Mouse (Mus musculus) liver, embryonic 11.5 days (tissue): Measurements from ENCODE around the gene Kazald1. TPM values are rescaled to one million over a fixed set of nuclear protein-coding genes. Genes with fewer than 3 reads are reported as not detected.
A peak's percentile ranks its signal among the peaks of the same experiment; 100 is the strongest.

ENCODE experiments used
- ATAC-seq: fragments of 200-750 bp; cut with Nextera tagmentation; replicated peaks from 2 replicates; pipeline ENCODE4 v1.8.0; 2017; ENCODE audit warnings: moderate number of reproducible peaks, mild to moderate bottlenecking, moderate TSS enrichment, moderate library complexity; ENCODE audit not compliant: low FRiP score
- DNase-seq: peaks from one replicate; pipeline ENCODE4 v3.0.0-alpha.2; 2017; ENCODE audit warnings: low spot score
- H3K27ac ChIP-seq: fragments of 300-500 bp; sonication (generic); 2 replicates; pipeline ENCODE4 v1.5.1; 2014; ENCODE audit warnings: mild to moderate bottlenecking, low read depth, low read length, control low read depth
- H3K27me3 ChIP-seq: fragments of 300-500 bp; sonication (generic); replicated peaks from 2 replicates; pipeline ENCODE4 v1.6.1; 2014; ENCODE audit warnings: low read length, mixed read lengths; ENCODE audit not compliant: control insufficient read depth, insufficient read depth
- H3K36me3 ChIP-seq: fragments of 300-500 bp; sonication (generic); 2 replicates; pipeline ENCODE4 v1.6.1; 2014; ENCODE audit warnings: mild to moderate bottlenecking, low read length, moderate library complexity, mixed read lengths; ENCODE audit not compliant: control insufficient read depth, insufficient read depth
- H3K4me1 ChIP-seq: fragments of 300-500 bp; sonication (generic); replicated peaks from 2 replicates; pipeline ENCODE4 v1.6.1; 2014; ENCODE audit warnings: low read length, mixed read lengths; ENCODE audit not compliant: control insufficient read depth, insufficient read depth
- H3K4me2 ChIP-seq: fragments of 300-500 bp; sonication (generic); 2 replicates; pipeline ENCODE4 v1.6.1; 2014; ENCODE audit warnings: mild to moderate bottlenecking, control low read depth, moderate library complexity
- H3K4me3 ChIP-seq: fragments of 300-500 bp; sonication (generic); 2 replicates; pipeline ENCODE4 v1.5.1; 2014; ENCODE audit warnings: low read depth, low read length, control low read depth
- H3K9ac ChIP-seq: fragments of 300-500 bp; sonication (generic); 2 replicates; pipeline ENCODE4 v1.6.1; 2014; ENCODE audit warnings: low read depth, low read length, control low read depth
- H3K9me3 ChIP-seq: fragments of 300-500 bp; sonication (generic); 2 replicates; pipeline ENCODE4 v1.6.1; 2016; ENCODE audit warnings: low read length, inconsistent platforms, mixed read lengths; ENCODE audit not compliant: control insufficient read depth
- WGBS: fragments of 180-500 bp; shearing (Covaris S2); extraction: QIAGEN DNeasy Blood & Tissue Kit; methylation state at CpG from one replicate; pipeline ENCODE4 v1.1.7; 2014; 5-methylcytosine and 5-hydroxymethylcytosine counted together
- polyA plus RNA-seq: library from polyadenylated mRNA; unstranded; fragments of >200 nt; fragmentation: Nextera tagmentation; extraction: Ambion mirVana; gene quantifications from 2 replicates; pipeline ENCODE4 v1.2.1, GENCODE M21; 2014

Gene Kazald1
- polyA plus RNA-seq: 0.91 and 1.6 TPM in 2 replicates

DNA sequence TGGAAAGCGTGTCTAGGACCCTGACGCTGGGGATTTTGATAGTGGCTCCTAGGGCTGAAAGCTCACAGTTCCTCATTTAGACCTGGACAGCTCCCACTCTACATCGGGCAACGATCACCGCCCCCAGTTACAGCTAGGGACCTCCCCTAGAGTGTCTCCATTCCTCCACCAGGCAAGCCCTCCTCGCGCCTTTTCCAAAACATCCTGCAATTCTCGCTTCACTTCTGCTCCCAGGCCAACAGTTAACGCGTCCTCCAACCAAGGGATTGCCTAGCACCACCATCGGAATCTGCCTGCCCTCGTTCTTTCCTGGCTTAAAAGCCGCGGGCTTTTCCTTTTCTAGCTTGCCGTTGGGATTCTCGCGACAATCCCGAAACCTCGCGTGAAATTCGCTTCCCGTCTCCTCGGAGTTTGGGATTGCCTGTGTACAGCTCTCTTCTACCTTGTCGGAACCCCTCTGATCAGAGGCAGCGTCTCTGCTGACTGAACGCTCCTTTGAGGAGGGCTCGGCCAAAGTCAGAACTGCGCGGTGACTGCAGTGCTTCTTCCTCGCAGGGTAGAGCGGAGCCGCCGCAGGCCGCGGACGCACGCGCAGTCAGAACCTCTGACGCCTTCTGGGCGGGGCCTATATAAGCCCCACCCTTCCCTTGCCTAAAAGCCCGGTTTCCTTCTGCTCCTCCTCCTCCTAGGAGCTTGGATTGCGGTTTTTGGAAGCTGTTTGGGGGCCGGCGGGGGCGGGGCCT lies at the start of gene Kazald1:
Gene Kazald1, plus strand, starts transcription at position 662 of the 743 bp plus-strand sequence.
- Histone ChIP-seq H3K4me2 (peak within 1 kb of the TSS; percentile 85), H3K9me3 (no peaks in the 10 kb centered on the region), H3K4me3 (peak within 1 kb of the TSS; percentile 68), H3K4me1 (peaks cover 27% of the 10 kb centered on the region), H3K27ac (peak within 1 kb of the TSS; percentile 78), H3K36me3 (no peaks in the 10 kb centered on the region), H3K9ac (peak within 1 kb of the TSS; percentile 77), H3K27me3 (peaks cover 44% of the 10 kb centered on the region)
- peak; percentile 87 for ATAC-seq
- DNase-seq: peak; percentile 93
- under 1% methylated on average over 44 of the region's 45 CpGs for WGBS

DNA sequence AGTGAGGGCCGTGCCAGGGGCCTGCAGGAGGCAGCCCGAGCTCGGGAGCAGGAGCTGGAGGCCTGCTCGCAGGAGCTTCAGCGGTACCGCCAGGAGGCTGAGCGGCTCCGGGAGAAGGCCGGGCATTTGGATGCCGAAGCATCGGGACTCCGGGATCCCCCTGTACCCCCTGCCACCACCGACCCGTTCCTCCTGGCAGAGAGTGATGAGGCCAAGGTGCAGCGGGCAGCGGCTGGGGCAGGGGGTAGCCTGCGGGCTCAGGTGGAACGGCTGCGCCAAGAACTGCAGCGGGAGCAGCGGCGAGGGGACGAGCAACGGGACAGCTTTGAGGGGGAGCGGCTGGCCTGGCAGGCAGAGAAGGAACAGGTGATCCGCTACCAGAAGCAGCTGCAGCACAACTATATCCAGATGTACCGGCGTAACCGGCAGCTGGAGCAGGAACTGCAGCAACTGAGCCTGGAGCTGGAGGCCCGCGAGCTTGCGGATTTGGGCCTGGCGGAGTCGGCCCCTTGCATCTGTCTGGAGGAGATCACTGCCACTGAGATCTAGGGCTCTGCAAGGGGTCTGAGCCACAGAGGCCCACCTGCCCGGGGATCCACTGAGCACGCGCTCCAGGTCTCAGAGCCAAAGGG lies 49.0 kb upstream of the Kazald1 start:
- no peak overlapping the region for H3K27ac ChIP-seq
- H3K4me1 ChIP-seq: peaks cover 8% of the 10 kb centered on the region
- ATAC-seq (no peak), DNase-seq (no peak)
- H3K4me2 ChIP-seq: no peak overlapping the region
- H3K9me3 ChIP-seq: no peaks in the 10 kb centered on the region
- WGBS: 92% methylated on average over 37 of the region's 37 CpGs
- H3K36me3 ChIP-seq: peaks cover 27% of the 10 kb centered on the region
- H3K27me3 ChIP-seq: no peaks in the 10 kb centered on the region
- no peak overlapping the region for H3K4me3 ChIP-seq
- no peak overlapping the region for H3K9ac ChIP-seq

DNA sequence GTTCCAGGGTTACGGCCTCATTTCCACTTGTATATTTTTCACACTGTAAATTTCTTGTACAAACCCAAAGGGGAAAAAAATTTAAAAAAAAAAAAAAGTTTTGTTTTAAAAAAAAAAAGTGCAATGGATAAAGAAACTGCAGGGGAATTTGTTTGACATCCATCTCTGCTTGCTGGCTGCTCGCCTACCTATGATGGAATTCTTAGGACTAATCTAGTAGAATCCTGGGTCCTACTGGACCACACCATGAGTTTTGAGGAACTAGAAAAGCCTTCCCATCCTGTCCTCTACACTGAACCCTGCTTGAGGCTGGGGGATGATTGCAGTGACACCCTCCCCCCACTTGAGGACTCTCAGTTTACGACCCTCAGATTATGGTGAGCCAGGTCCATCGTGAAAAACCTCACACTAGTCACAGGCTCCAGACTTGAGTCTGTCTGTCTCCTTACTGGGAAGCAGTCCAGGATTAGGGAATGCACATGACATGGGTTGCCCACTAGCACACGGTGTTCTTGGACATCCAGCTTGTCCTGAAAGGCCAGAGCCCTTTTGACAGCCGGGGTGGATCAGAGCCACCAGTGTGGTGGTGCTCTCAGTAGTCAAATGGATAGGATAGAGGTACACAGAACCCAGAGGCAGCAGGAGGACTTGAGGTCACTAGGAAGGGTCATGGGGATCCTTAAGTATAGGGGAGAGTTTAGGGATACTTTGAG lies 47.9 kb upstream of the Kazald1 start:
- H3K9ac ChIP-seq: no peak overlapping the region
- H3K4me1 ChIP-seq: peaks cover 8% of the 10 kb centered on the region
- no peak overlapping the region for H3K4me3 ChIP-seq
- H3K9me3 ChIP-seq: no peaks in the 10 kb centered on the region
- H3K36me3 ChIP-seq: peaks cover 27% of the 10 kb centered on the region
- no peak for DNase-seq
- no peak overlapping the region for H3K4me2 ChIP-seq
- no peak overlapping the region for H3K27ac ChIP-seq
- WGBS: 76% methylated on average over 6 of the region's 6 CpGs
- ATAC-seq: no peak
- no peaks in the 10 kb centered on the region for H3K27me3 ChIP-seq

DNA sequence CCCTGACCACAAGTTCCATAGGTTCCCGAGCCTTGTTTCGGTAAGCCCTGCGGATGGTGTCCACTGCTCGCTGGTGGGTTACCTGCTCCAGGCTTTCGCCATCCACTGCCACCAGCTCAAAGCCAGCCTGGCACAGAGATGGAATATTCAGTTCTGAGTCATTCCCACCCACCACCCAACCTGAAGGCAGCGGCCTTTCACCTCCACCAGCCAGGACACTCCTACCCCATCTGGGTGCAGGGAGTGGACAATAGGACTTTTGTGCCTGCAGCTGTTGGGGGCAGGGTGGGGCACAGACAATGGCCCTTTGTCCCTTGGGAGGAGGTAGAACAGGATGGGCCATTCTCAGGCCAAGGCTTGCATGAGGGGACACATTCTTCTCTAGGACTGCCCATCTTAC lies 47.2 kb upstream of the Kazald1 start:
- no peak overlapping the region for H3K4me3 ChIP-seq
- H3K36me3 ChIP-seq: peaks cover 27% of the 10 kb centered on the region
- H3K4me2 ChIP-seq: no peak overlapping the region
- H3K9ac ChIP-seq: no peak overlapping the region
- DNase-seq (no peak), ATAC-seq (no peak)
- no peaks in the 10 kb centered on the region for H3K9me3 ChIP-seq
- no peaks in the 10 kb centered on the region for H3K27me3 ChIP-seq
- peaks cover 8% of the 10 kb centered on the region for H3K4me1 ChIP-seq
- no peak overlapping the region for H3K27ac ChIP-seq
- WGBS: 87% methylated on average over 6 of the region's 6 CpGs

DNA sequence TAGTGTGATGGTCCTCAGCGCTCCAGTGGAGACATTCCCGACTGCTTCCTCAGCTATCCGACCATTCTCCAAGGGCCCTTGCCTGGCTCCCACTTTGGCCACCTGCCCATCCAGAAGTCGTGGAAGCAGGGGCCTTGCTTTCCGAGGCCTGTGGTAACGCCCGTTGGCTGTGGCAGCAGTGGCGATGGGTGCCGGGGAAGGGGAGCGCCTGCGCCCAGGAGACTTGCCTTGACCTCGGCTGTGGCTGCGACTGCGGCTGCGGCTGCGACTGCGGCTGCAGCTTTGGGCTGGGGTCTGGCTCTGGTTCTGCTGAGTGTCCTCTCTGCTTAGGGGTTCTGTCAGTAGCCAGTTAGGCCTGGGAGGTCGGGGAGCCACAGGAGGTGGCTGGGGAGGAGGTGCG lies 46.3 kb upstream of the Kazald1 start:
- Histone ChIP-seq H3K9me3 (no peaks in the 10 kb centered on the region), H3K27me3 (no peaks in the 10 kb centered on the region), H3K27ac (no peak overlapping the region), H3K36me3 (peaks cover 24% of the 10 kb centered on the region), H3K9ac (no peak overlapping the region), H3K4me3 (no peak overlapping the region), H3K4me2 (no peak overlapping the region), H3K4me1 (peaks cover 8% of the 10 kb centered on the region)
- ATAC-seq (no peak), DNase-seq (no peak)
- WGBS: 60% methylated on average over 19 of the region's 19 CpGs

DNA sequence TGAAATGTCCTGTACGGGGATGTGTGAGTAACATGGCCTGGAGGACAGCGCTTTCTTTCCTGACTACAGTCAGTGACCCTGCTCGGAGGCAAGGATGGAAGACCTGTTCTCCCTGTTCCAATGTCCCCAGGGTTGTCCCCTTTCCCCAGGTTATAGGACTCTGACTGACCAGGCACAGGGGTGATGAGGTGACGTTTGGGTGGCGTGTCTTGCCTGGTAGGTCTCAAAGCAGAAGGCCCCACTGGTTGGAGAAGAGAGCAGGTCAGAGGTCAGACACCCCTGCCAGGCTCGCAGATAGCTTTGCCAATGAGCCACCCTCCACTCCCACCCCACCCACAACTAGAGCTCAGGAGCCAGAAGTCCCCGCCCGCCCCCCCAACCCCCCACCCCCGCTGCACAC lies 45.5 kb upstream of the Kazald1 start:
- H3K4me3 ChIP-seq: no peak overlapping the region
- no peaks in the 10 kb centered on the region for H3K9me3 ChIP-seq
- ATAC-seq (no peak), DNase-seq (no peak)
- peaks cover 8% of the 10 kb centered on the region for H3K4me1 ChIP-seq
- H3K4me2 ChIP-seq: no peak overlapping the region
- no peak overlapping the region for H3K9ac ChIP-seq
- H3K27me3 ChIP-seq: no peaks in the 10 kb centered on the region
- no peak overlapping the region for H3K27ac ChIP-seq
- 53% methylated on average over 9 of the region's 9 CpGs for WGBS
- peaks cover 19% of the 10 kb centered on the region for H3K36me3 ChIP-seq

DNA sequence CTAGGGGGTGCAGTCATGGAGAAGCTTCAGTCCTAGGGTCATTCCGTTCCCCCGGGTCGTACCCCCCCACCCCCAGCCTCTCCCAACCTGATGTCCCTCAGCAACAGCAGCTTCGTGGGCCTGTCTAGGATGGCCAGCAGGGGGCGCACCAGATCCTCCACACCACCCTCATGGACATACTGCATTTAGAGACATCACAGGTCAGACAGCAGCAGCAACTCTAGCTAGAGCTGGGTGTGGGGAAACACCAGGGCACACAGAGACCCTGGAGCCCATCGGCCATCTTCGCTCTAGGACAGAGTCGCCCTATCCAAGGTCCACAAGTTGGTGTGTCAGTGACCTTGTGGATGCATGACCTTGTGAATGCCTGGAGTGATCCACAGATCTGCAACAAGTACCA lies 44.9 kb upstream of the Kazald1 start:
- no peak overlapping the region for H3K4me3 ChIP-seq
- H3K9ac ChIP-seq: no peak overlapping the region
- H3K27ac ChIP-seq: no peak overlapping the region
- ATAC-seq: peak; percentile 47
- 21% methylated on average over 8 of the region's 8 CpGs for WGBS
- no peaks in the 10 kb centered on the region for H3K9me3 ChIP-seq
- no peaks in the 10 kb centered on the region for H3K27me3 ChIP-seq
- H3K4me2 ChIP-seq: no peak overlapping the region
- peak; percentile 72 for DNase-seq
- H3K4me1 ChIP-seq: peaks cover 8% of the 10 kb centered on the region; the same call in 1 of the 2 replicates
- H3K36me3 ChIP-seq: peaks cover 17% of the 10 kb centered on the region

DNA sequence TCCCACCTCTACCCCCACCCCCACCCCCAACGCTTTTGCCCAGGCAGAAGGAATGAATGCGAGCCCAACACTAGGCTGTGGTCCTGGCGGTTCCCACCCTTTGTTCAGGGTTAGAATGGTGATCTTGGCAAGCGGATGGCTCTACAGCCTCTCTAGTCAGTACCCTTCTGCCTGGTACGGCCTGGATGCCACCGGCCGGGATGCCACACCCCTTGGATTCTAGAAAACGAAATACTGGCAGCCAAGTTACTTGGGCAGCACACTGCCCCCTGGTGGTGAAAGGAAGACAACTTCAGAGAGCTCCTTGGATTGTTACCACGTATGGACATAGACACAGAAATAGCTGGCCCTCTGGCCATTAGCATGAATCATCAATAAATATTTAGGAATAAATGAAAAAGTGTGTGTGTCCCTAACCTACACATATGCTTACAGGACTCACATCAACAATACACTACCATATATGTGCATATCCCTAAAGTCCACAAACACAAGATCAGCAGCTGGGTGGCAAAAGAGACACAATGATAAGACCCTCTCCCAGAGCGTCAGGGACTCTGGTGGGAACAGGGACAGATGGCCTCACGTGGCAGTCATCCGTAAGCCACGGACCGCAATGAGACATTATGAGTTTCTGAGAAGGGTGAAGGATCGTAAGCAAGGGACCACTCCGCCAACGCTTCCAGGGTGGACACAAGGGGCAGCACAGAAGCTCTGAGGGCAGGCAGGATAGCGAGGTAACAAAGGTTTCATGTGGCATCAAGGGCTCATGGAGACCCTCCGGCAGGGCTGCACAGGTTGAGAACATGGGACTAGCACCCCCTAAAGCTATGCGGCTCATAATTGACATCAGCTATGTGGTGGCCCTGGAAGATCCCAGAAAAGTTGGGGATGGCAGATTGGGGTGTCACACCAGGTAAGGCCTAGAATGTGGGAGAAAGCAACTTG lies 44.0 kb upstream of the Kazald1 start:
- H3K9ac ChIP-seq: no peak overlapping the region
- peaks cover 8% of the 10 kb centered on the region for H3K36me3 ChIP-seq
- H3K27me3 ChIP-seq: no peaks in the 10 kb centered on the region; the same call in 1 of the 2 replicates
- WGBS: 41% methylated on average over 20 of the region's 20 CpGs
- H3K4me2 ChIP-seq: peak overlapping the region; percentile 62
- 0 out of 2 replicates have a peak overlapping the region, but pooled peaks have one; percentile 18 for H3K4me3 ChIP-seq
- H3K9me3 ChIP-seq: no peaks in the 10 kb centered on the region
- DNase-seq (peak; percentile 63), ATAC-seq (no peak)
- H3K27ac ChIP-seq: no peak overlapping the region
- peaks cover 8% of the 10 kb centered on the region; the same call in 1 of the 2 replicates for H3K4me1 ChIP-seq
